Mouse (Mus musculus) limb, embryonic 14.5 days (tissue): ENCODE data around the gene Olfr780. TPM values are rescaled to one million over a fixed set of nuclear protein-coding genes. Genes with fewer than 3 reads are reported as not detected.
"Not testable (repeated sequence)": the region's sequence is repeated elsewhere in the genome, so short reads cannot be mapped to it uniquely, and the experiment has no call there.

ENCODE experiments used
- ATAC-seq: fragments of 200-750 bp; cut with Nextera tagmentation; 2 replicates; pipeline ENCODE4 v1.8.0; 2017; ENCODE audit warnings: low read depth, moderate number of reproducible peaks, moderate TSS enrichment; ENCODE audit not compliant: low FRiP score
- DNase-seq: peaks from one replicate; pipeline ENCODE4 v3.0.0-alpha.2; 2015; ENCODE audit warnings: low spot score
- H3K27ac ChIP-seq: fragments of 300-500 bp; sonication (generic); replicated peaks from 2 replicates; pipeline ENCODE4 v1.5.1; 2014; ENCODE audit warnings: low read depth, mild to moderate bottlenecking, low read length, moderate library complexity, mixed read lengths
- H3K27me3 ChIP-seq: fragments of 300-500 bp; sonication (generic); 2 replicates; pipeline ENCODE4 v1.6.1; 2014; ENCODE audit warnings: low read length, mixed read lengths; ENCODE audit not compliant: control insufficient read depth, insufficient read depth
- H3K36me3 ChIP-seq: fragments of 300-500 bp; sonication (generic); 2 replicates; pipeline ENCODE4 v1.6.1; 2014; ENCODE audit warnings: mild to moderate bottlenecking, low read length, moderate library complexity, mixed read lengths; ENCODE audit not compliant: control insufficient read depth, insufficient read depth
- H3K4me1 ChIP-seq: fragments of 300-500 bp; sonication (generic); 2 replicates; pipeline ENCODE4 v1.6.1; 2014; ENCODE audit warnings: antibody characterized with exemption, low read length, mixed read lengths; ENCODE audit not compliant: control insufficient read depth, insufficient read depth
- H3K4me2 ChIP-seq: fragments of 300-500 bp; sonication (generic); replicated peaks from 2 replicates; pipeline ENCODE4 v1.6.1; 2014; ENCODE audit warnings: low read depth, mild to moderate bottlenecking, low read length, moderate library complexity; ENCODE audit not compliant: severe bottlenecking
- H3K4me3 ChIP-seq: fragments of 300-500 bp; sonication (generic); replicated peaks from 2 replicates; pipeline ENCODE4 v1.5.1; 2014; ENCODE audit warnings: low read length
- H3K9ac ChIP-seq: fragments of 300-500 bp; sonication (generic); 2 replicates; pipeline ENCODE4 v1.6.1; 2014; ENCODE audit warnings: mild to moderate bottlenecking, low read depth, low read length, moderate library complexity; ENCODE audit not compliant: severe bottlenecking
- H3K9me3 ChIP-seq: fragments of 300-500 bp; sonication (generic); 2 replicates; pipeline ENCODE4 v1.6.1; 2016; ENCODE audit warnings: low read length; ENCODE audit not compliant: control insufficient read depth
- POLR2A ChIP-seq: fragments of 200-500 bp; IDR thresholded peaks from 2 replicates; pipeline ENCODE4 v1.8.0; 2012; ENCODE audit warnings: inconsistent platforms, mild to moderate bottlenecking, moderate library complexity, borderline replicate concordance; ENCODE audit not compliant: insufficient read depth, insufficient read length; ENCODE audit errors: extremely low read depth
- WGBS: fragments of 180-500 bp; shearing (Covaris S2); extraction: QIAGEN DNeasy Blood & Tissue Kit; methylation state at CpG from one replicate; pipeline ENCODE4 v1.1.7; 2014; 5-methylcytosine and 5-hydroxymethylcytosine counted together
- polyA plus RNA-seq, 2 experiments: library from polyadenylated mRNA; depleted of rRNA in 1 of 2; stranded (reverse) in 1 of 2; unstranded in 1 of 2; fragments of >200 nt; fragmentation: Nextera tagmentation in 1 of 2; extraction: Ambion mirVana in 1 of 2; gene quantifications; 2 replicates each; pipeline versions ENCODE4 v1.2.1 to v1.2.3; 2012 to 2014

The Olfr780 gene
- polyA plus RNA-seq (2012; rRNA removed) = not detected in 2 replicates
- not detected in 2 replicates for polyA plus RNA-seq (2014; fragmentation: Nextera tagmentation; extraction: Ambion mirVana)

- Histone ChIP-seq H3K9ac (no peak within 1 kb of the TSS), H3K27me3 (no peaks in the 10 kb centered on the region), H3K4me2 (no peak within 1 kb of the TSS), H3K4me3 (no peak within 1 kb of the TSS), H3K36me3 (no peaks in the 10 kb centered on the region), H3K27ac (no peak within 1 kb of the TSS), H3K9me3 (no peaks in the 10 kb centered on the region), H3K4me1 (no peaks in the 10 kb centered on the region)
- ATAC-seq = no peak
- 77% methylated on average over 3 of the region's 3 CpGs for WGBS
- DNase-seq = no peak
- TF ChIP-seq POLR2A = no peak
Measured at GRCm38 (mm10) chr10:129317817-129318216, at the start of gene Olfr780. Olfr780 (plus strand) TSS chr10:129318117.

- Histone ChIP-seq H3K27me3 (no peaks in the 10 kb centered on the region), H3K27ac (no peak within 1 kb of the TSS), H3K36me3 (no peaks in the 10 kb centered on the region), H3K4me2 (no peak within 1 kb of the TSS), H3K9me3 (no peaks in the 10 kb centered on the region), H3K9ac (no peak within 1 kb of the TSS), H3K4me1 (no peaks in the 10 kb centered on the region), H3K4me3 (no peak within 1 kb of the TSS)
- ATAC-seq = no peak
- no peak for DNase-seq
- 90% methylated on average over 2 of the region's 2 CpGs for WGBS
- TF ChIP-seq POLR2A = no peak
Measured at GRCm38 (mm10) chr10:129271081-129271535, 46.8 kb upstream of the Olfr780 start, which contains the start of gene Olfr777. Olfr777 (minus strand) TSS chr10:129271485.

GRCm38 (mm10) chr10:129312973-129313372 is 4.9 kb upstream of the Olfr780 start:
- H3K4me3 ChIP-seq, H3K4me1 ChIP-seq, ATAC-seq, DNase-seq, H3K9ac ChIP-seq, H3K4me2 ChIP-seq, H3K36me3 ChIP-seq, H3K27ac ChIP-seq, H3K27me3 ChIP-seq, H3K9me3 ChIP-seq: not testable (repeated sequence)
- WGBS = 36% methylated on average over 1 of the region's 1 CpGs

GRCm38 (mm10) chr10:129313521-129313920 is 4.4 kb upstream of the Olfr780 start:
- H3K27me3 ChIP-seq, H3K4me1 ChIP-seq, H3K27ac ChIP-seq, H3K9me3 ChIP-seq, H3K4me3 ChIP-seq, DNase-seq, H3K4me2 ChIP-seq, H3K9ac ChIP-seq, ATAC-seq, H3K36me3 ChIP-seq: not testable (repeated sequence)
- WGBS = no CpG with 5 or more reads among the region's 1 CpGs

- DNase-seq (no peak), ATAC-seq (no peak)
- H3K27me3 ChIP-seq = no peaks in the 10 kb centered on the region
- no peaks in the 10 kb centered on the region for H3K9me3 ChIP-seq
- no peak within 1 kb of the TSS for H3K9ac ChIP-seq
- H3K4me1 ChIP-seq = no peaks in the 10 kb centered on the region
- no peak within 1 kb of the TSS for H3K27ac ChIP-seq
- H3K36me3 ChIP-seq = no peaks in the 10 kb centered on the region
- no peak for TF ChIP-seq POLR2A
- no peak within 1 kb of the TSS for H3K4me2 ChIP-seq
- H3K4me3 ChIP-seq = no peak within 1 kb of the TSS
Measured at GRCm38 (mm10) chr10:129328554-129328953, 10.6 kb downstream of the Olfr780 start, which contains the start of gene Olfr781. Olfr781 (plus strand) TSS chr10:129328854.

- no peak within 1 kb of the TSS for H3K4me3 ChIP-seq
- H3K36me3 ChIP-seq = no peaks in the 10 kb centered on the region
- TF ChIP-seq POLR2A = no peak
- no peak for DNase-seq
- no peak within 1 kb of the TSS for H3K27ac ChIP-seq
- no peaks in the 10 kb centered on the region for H3K9me3 ChIP-seq
- WGBS = 85% methylated on average over 3 of the region's 3 CpGs
- no peak within 1 kb of the TSS for H3K9ac ChIP-seq
- ATAC-seq = no peak
- no peaks in the 10 kb centered on the region for H3K27me3 ChIP-seq
- H3K4me2 ChIP-seq = no peak within 1 kb of the TSS
- no peaks in the 10 kb centered on the region for H3K4me1 ChIP-seq
Measured at GRCm38 (mm10) chr10:129348550-129348949, 30.6 kb downstream of the Olfr780 start, which contains the start of gene Olfr782. Olfr782 (plus strand) TSS chr10:129348850.

- not testable (repeated sequence) for DNase-seq, H3K4me1 ChIP-seq, H3K27me3 ChIP-seq, H3K4me2 ChIP-seq, H3K4me3 ChIP-seq, H3K27ac ChIP-seq, ATAC-seq, H3K9ac ChIP-seq, H3K36me3 ChIP-seq, H3K9me3 ChIP-seq
- WGBS = 56% methylated on average over 2 of the region's 2 CpGs
Measured at GRCm38 (mm10) chr10:129352475-129352874, 34.6 kb downstream of the Olfr780 start.

GRCm38 (mm10) chr10:129356496-129356895 is 38.6 kb downstream of the Olfr780 start:
- H3K9me3 ChIP-seq, H3K27me3 ChIP-seq, H3K9ac ChIP-seq, H3K4me2 ChIP-seq, H3K4me1 ChIP-seq, H3K36me3 ChIP-seq, DNase-seq, H3K27ac ChIP-seq, ATAC-seq, H3K4me3 ChIP-seq: not testable (repeated sequence)
- 87% methylated on average over 4 of the region's 4 CpGs for WGBS
